In the genomic region with DNA sequence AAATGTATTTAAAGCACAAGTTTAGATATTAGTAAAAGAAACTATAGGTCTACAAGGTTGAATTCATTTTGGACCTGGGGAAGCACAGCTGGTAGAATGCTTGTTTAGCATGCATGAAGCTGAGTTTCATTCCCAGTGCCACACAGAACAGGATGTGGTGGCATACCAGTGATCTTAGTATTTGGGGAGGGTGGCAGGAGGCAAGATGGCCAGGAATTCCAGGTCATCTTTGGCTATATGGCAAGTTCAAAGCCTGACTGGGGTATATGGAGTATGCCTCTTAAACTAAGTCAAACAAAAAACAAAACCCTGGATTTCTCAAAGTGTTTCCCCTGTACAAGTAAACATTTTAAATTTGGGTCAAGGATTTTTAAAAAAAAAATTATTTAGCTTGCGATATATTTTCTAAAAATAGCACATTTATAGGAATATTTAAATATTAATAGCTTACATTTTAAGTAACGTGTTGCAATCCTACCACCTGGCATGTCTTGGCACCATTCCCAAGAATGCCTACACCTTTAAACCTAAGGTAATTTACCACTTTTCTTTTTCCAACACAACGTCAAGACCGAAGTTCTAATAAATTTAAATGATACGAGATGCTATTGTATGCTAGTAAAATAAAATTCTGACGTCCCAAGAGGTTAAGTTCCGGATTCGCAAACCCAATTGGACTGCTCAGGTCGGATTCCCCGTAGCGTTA, we compare ENCODE assay signal across 8 mouse cellular contexts. TPM values are rescaled to one million over a fixed set of nuclear protein-coding genes. Genes with fewer than 3 reads are reported as not detected.
DNase-seq lines count a peak whose midpoint lies in the region; ATAC-seq and TF ChIP-seq lines count a peak whose summit lies in the region.

No protein-coding gene starts in this region.

- H3K4me3 ChIP-seq in lung, embryonic 14.5 days (ENCODE audit: low read depth, low read length), result peak overlapping the region; percentile 93
- peak overlapping the region; percentile 94 for H3K4me3 ChIP-seq in forebrain, embryonic 13.5 days
- peak overlapping the region; percentile 94 for H3K4me3 ChIP-seq in limb, embryonic 11.5 days (ENCODE audit: low read depth, low read length)
- peak overlapping the region; percentile 98 for H3K4me3 ChIP-seq in stomach, embryonic 16.5 days (replicated peaks; ENCODE audit: low read length)

- H3K27ac ChIP-seq in lung, embryonic 14.5 days (ENCODE audit: low read depth), result peak overlapping the region; percentile 89
- peak overlapping the region; percentile 98 for H3K27ac ChIP-seq in forebrain, embryonic 13.5 days
- H3K27ac ChIP-seq in limb, embryonic 11.5 days (replicated peaks; ENCODE audit: low read depth, low read length), result no peak overlapping the region
- peak overlapping the region; percentile 90 for H3K27ac ChIP-seq in stomach, embryonic 16.5 days (ENCODE audit: low read length)

- DNase-seq in lung, embryonic 14.5 days, result peak; percentile 65
- no peak for DNase-seq in lung, postnatal 4 days
- peak; percentile 20 for DNase-seq in brain, embryonic 14.5 days (ENCODE audit: low read depth)
- no peak for DNase-seq in limb, embryonic 11.5 days (ENCODE audit: low spot score)
- no peak for DNase-seq in ovary, postnatal 10 days (ENCODE audit: low spot score)

- TF ChIP-seq CTCF in lung, embryonic 14.5 days (IDR thresholded peaks at IDR 0.05; ENCODE audit: low read depth), result no peak
- no peak for TF ChIP-seq CTCF in brain, embryonic 14.5 days (IDR thresholded peaks at IDR 0.05; ENCODE audit: borderline replicate concordance, extremely low read depth, insufficient read depth, insufficient read length)

- H3K9ac ChIP-seq in lung, embryonic 14.5 days, result peak overlapping the region; percentile 90
- peak overlapping the region; percentile 88 for H3K9ac ChIP-seq in forebrain, embryonic 13.5 days
- no peak overlapping the region for H3K9ac ChIP-seq in limb, embryonic 11.5 days (ENCODE audit: low read length)
- peak overlapping the region; percentile 81 for H3K9ac ChIP-seq in stomach, embryonic 16.5 days (ENCODE audit: low read length)

- H3K27me3 ChIP-seq in lung, embryonic 14.5 days (ENCODE audit: insufficient read depth, low read length), result no peaks in the 10 kb centered on the region
- no peaks in the 10 kb centered on the region for H3K27me3 ChIP-seq in forebrain, embryonic 13.5 days
- no peaks in the 10 kb centered on the region for H3K27me3 ChIP-seq in limb, embryonic 11.5 days (ENCODE audit: control insufficient read depth, insufficient read depth, low read length)
- H3K27me3 ChIP-seq in stomach, embryonic 16.5 days (ENCODE audit: control insufficient read depth, insufficient read depth, low read length), result no peaks in the 10 kb centered on the region

- no peaks in the 10 kb centered on the region for H3K9me3 ChIP-seq in lung, embryonic 14.5 days (ENCODE audit: low read depth, low read length)
- H3K9me3 ChIP-seq in forebrain, embryonic 13.5 days (replicated peaks), result no peaks in the 10 kb centered on the region
- H3K9me3 ChIP-seq in limb, embryonic 11.5 days (ENCODE audit: control insufficient read depth, low read length), result no peaks in the 10 kb centered on the region
- H3K9me3 ChIP-seq in stomach, embryonic 16.5 days (replicated peaks; ENCODE audit: control insufficient read depth, low read length), result no peaks in the 10 kb centered on the region

- H3K4me2 ChIP-seq in lung, embryonic 14.5 days, result peak overlapping the region; percentile 72
- H3K4me2 ChIP-seq in forebrain, embryonic 13.5 days, result peak overlapping the region; percentile 67
- H3K4me2 ChIP-seq in limb, embryonic 11.5 days (ENCODE audit: low read depth, severe bottlenecking), result peak overlapping the region; percentile 58
- peak overlapping the region; percentile 72 for H3K4me2 ChIP-seq in stomach, embryonic 16.5 days (ENCODE audit: low read depth, low read length)

- no peak for TF ChIP-seq POLR2A in brain, embryonic 14.5 days (IDR thresholded peaks at IDR 0.05; ENCODE audit: borderline replicate concordance, extremely low read depth, insufficient read depth, insufficient read length, poor library complexity, severe bottlenecking)

- ATAC-seq in lung, embryonic 14.5 days (ENCODE audit: insufficient read depth), result no peak
- no peak for ATAC-seq in forebrain, embryonic 13.5 days
- ATAC-seq in limb, embryonic 11.5 days (ENCODE audit: insufficient number of reproducible peaks, low FRiP score, low TSS enrichment, low read depth), result no peak
- ATAC-seq in stomach, embryonic 16.5 days (ENCODE audit: insufficient read depth, low FRiP score), result no peak
- ATAC-seq in megakaryocyte-erythroid progenitor cell, adult 5-6 weeks (replicated peaks; ENCODE audit: low FRiP score, low TSS enrichment, poor library complexity, severe bottlenecking), result no peak

- peaks cover 16% of the 10 kb centered on the region for H3K4me1 ChIP-seq in lung, embryonic 14.5 days (ENCODE audit: insufficient read depth)
- H3K4me1 ChIP-seq in forebrain, embryonic 13.5 days, result peaks cover 27% of the 10 kb centered on the region
- H3K4me1 ChIP-seq in limb, embryonic 11.5 days (ENCODE audit: control insufficient read depth, insufficient read depth, low read length), result peaks cover 12% of the 10 kb centered on the region; the same call in 1 of the 2 replicates
- peaks cover 20% of the 10 kb centered on the region for H3K4me1 ChIP-seq in stomach, embryonic 16.5 days (ENCODE audit: control insufficient read depth, insufficient read depth, low read length)

- no peaks in the 10 kb centered on the region for H3K36me3 ChIP-seq in lung, embryonic 14.5 days (ENCODE audit: insufficient read depth)
- H3K36me3 ChIP-seq in forebrain, embryonic 13.5 days (ENCODE audit: poor library complexity, severe bottlenecking), result no peaks in the 10 kb centered on the region
- no peaks in the 10 kb centered on the region for H3K36me3 ChIP-seq in limb, embryonic 11.5 days (ENCODE audit: control insufficient read depth, insufficient read depth, low read length)
- H3K36me3 ChIP-seq in stomach, embryonic 16.5 days (ENCODE audit: control insufficient read depth, insufficient read depth, low read length), result no peaks in the 10 kb centered on the region

- 5% methylated on average over 11 of the region's 11 CpGs for WGBS in lung, embryonic 14.5 days
- 8% methylated on average over 11 of the region's 11 CpGs for WGBS in forebrain, embryonic 13.5 days
- 10% methylated on average over 11 of the region's 11 CpGs for WGBS in limb, embryonic 11.5 days
- WGBS in stomach, embryonic 16.5 days, result 5% methylated on average over 11 of the region's 11 CpGs

RNA-seq across cellular contexts. Expression of gene Otud4, which starts 1.3 kb away (rescaled TPM):
- polyA plus RNA-seq in lung, embryonic 14.5 days (2014; fragmentation: Nextera tagmentation; extraction: Ambion mirVana), result 26.8 and 27.1 TPM in 2 replicates
- 27.1 and 28.9 TPM in 2 replicates for polyA plus RNA-seq in brain, embryonic 14.5 days (2012; rRNA removed)
- polyA plus RNA-seq in forebrain, embryonic 13.5 days (2015; fragmentation: Nextera tagmentation; extraction: Ambion mirVana), result 12.3 and 14.8 TPM in 2 replicates
- 20.6 and 23.2 TPM in 2 replicates for polyA plus RNA-seq in limb, embryonic 11.5 days (2014; fragmentation: Nextera tagmentation; extraction: Ambion mirVana)
- polyA plus RNA-seq in stomach, embryonic 16.5 days (2015; fragmentation: Nextera tagmentation; extraction: Ambion mirVana), result 11.5 and 12.3 TPM in 2 replicates
- 75.5 and 87.6 TPM in 2 replicates for total RNA-seq in megakaryocyte-erythroid progenitor cell, adult 5-6 weeks (2014; fragmentation: Nextera tagmentation)
- 82.2 and 82.8 TPM in 2 replicates for total RNA-seq in megakaryocyte-erythroid progenitor cell, adult 5-6 weeks (2017)

Comparison
In these comparisons a context has a peak if more than half of its experiments do, and no peak if none do; other contexts are left out.
1. DNase-seq: peak in lung, embryonic 14.5 days (single experiment) and brain, embryonic 14.5 days (single experiment); none in lung, postnatal 4 days (0 of 2), limb, embryonic 11.5 days (single experiment) and ovary, postnatal 10 days (single experiment).
2. Peak in every context shown above with its lines, with median percentiles within 50 percentile points of each other: H3K4me2 ChIP-seq and H3K4me3 ChIP-seq.